Mouse (Mus musculus) layer of hippocampus, postnatal 14 days (tissue): Measurements from ENCODE around the gene Ttc30a1. TPM values are rescaled to one million over a fixed set of nuclear protein-coding genes. Genes with fewer than 3 reads are reported as not detected.

Source experiments
- DNase-seq, 2 experiments: peaks; one replicate each; pipeline ENCODE4 v3.0.0; 2021 to 2022; ENCODE audit warnings: low spot score in 2 of 2, mixed read lengths in 1 of 2
- long read RNA-seq, 2 experiments: library from polyadenylated mRNA; stranded (forward); transcript quantifications; one replicate each; pipeline ENCODE4 v2.0.0; 2021
- total RNA-seq, 2 experiments: library from RNA; stranded (reverse); gene quantifications; 2 replicates each; pipeline ENCODE4 v1.2.3; 2021

Ttc30a1 gene
- total RNA-seq: 1 to 10 TPM; 2.9 TPM
- long read RNA-seq, experiment 1, partial matches to known transcripts: 0 of 2 reads
- long read RNA-seq, experiment 1, other reads (novel, unspliced or antisense): 0 of 2 reads
- long read RNA-seq, experiment 2, transcript Ttc30a1-201 (1 exons, 3,721 nt): major isoform, 6 of 6 reads
- long read RNA-seq, experiment 2, partial matches to known transcripts: 0 of 6 reads
- long read RNA-seq, experiment 2, other reads (novel, unspliced or antisense): 0 of 6 reads

DNA sequence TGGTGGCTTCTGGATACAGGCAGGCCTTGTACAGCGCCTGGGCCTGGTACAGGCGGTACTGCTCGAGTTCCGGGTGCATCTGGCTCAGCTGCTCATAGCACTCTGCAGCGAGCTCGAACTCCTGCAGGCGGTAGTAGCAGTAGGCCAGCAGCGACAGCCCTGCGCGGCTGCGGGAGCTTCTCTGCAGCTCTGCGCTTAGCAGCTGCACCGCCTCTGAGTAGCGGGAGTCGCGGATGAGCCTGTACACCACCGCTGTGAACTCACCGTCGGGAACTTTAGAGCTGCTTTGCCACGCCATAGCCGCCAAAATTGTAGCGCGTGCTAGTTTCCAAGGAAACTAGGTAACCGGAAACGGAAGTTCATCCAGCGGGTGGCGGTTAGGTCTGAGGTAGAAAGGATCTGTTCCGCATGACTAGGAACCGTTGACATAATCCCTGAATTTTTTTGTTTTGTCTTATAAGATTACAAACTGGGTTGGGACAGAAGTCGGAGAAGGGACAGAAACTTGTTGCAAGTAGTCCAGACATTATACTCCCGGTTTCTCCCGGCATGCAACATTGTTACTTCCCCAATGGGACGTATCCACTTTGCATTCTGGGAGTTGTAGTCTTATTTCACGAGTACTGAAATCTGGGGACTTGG, at the start of gene Ttc30a1:
Gene Ttc30a1, minus strand, starts transcription at position 528 of the 642 bp plus-strand sequence.
- peak; percentile 83 to 88 for DNase-seq

- DNase-seq: peak; percentile 80 to 87
These were observed 48.3 kb upstream of the Ttc30a1 start for GRCm38 (mm10) chr2:76030080-76030479.

DNA sequence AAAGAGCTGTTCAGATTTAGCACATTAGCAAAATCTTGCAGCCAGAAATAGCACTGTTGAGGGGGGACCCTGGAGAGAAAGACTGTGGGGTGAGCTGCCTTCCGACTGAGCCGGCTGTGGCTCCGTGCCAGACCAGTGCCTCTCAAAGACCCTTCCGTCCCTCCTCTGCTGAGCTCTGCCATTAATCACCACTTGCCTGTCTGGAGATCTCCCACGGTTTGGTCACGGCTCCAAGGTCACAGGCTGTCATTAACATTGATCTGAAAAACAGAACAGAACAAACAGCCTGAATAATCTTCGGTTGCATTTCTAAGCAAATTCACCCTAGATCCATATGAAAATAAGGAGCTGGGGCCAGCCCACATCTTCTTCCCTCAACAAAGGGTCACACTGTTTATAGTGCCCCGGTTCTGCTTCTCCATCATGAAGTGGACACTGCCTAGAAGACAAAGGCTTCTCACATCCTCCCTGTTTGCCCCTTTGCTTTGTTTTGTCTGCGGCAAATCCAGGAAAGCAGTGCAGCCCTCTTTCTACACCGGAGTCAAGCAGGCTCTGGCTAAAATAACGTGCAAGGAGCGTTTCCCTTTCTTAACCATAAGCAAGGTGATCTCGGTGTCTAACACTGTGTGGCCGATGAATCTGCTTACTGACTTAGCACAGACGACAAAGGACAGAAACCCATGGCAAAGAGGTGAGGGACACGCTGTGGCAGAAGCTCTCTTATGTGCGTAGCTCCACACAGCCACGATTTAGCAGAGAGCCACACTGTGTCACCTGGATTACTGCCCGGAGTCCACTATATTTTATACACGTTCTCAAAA, 47.5 kb upstream of the Ttc30a1 start:
- DNase-seq: peak; percentile 26 to 52

DNA sequence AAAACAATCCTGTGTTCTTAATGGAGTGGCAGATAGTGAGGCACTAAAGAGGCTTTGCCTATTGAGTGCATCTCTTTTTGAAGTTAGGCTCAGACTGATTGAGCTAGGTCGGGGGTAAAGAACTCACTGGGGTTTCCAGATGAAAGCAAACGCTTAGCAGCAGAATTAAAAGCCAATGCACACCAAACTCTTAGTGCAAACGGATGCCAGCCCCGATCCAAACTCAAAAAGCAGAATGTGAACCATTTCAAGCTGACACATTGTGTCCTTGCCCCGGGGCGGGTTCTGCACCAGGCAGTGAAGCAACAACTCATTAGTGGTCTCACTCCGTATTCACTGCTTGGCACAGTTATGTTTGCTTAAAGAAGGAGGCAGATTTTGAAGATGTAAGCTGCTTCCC, 35.1 kb upstream of the Ttc30a1 start:
- peak in 1 of 2 experiments; percentile 11 for DNase-seq

DNA sequence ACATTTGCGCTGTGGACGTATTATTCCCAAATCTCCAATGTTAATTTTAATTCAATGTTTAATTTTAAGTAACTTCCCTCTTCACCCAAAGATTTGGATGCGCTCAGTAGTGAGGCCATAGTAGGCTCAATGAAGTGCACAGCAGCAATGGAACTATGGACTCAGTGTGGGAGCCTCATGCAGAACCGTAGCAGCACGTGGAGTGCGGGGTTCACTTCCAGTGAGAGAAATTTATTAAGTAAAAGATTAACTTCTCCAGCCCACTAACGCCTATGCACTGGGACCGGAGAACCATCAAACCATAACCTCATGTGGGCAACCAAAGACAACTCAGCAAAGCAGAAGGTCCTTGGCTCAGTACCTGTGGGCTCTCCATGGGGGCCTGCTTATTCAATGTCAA, 34.4 kb upstream of the Ttc30a1 start:
- DNase-seq: no peak

DNA sequence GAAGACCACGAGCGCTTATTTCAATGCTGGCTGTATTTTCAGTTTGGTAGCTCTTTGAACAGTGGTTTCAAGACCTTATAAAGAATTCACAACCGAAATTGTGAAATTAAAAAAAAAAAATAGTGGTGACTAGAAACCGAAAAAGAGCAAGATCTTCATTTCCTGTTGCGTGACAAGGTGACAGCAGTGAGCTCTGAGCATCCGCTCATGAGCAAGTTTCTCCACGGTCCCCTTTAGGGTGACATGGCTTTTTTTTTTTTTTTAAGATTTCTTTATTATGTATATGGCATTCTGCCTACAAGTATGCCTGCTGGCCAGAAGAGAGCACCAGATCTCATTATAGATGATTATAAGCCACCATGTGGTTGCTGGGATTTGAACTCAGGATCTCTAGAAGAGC, 33.7 kb upstream of the Ttc30a1 start:
- no peak for DNase-seq

GRCm38 (mm10) chr2:76014659-76015058, 32.9 kb upstream of the Ttc30a1 start:
- no peak for DNase-seq

DNA sequence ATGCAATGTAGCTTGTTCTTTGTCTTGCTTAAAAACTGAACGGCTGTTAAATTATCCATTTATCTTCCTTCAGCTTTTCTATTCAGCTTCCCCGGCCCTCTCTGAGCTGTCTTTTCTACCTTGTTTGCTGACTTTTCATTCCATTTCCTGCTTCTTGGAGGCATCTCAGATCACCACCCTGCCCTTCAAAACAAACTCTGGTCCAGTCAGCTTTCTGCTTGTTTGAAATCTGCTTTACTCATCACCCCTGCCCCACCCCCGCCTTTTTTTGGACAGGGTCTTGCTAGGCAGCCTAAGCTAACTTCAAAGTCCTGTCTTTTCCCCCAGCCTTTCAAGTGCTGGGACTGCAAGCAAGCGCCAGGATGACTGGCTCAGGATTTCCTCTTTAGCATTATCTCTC, 24.4 kb upstream of the Ttc30a1 start:
- no peak for DNase-seq

- DNase-seq: no peak
These were observed 21.1 kb upstream of the Ttc30a1 start for GRCm38 (mm10) chr2:76002899-76003298.

- peak; percentile 50 to 53 for DNase-seq
These were observed 19.6 kb upstream of the Ttc30a1 start for GRCm38 (mm10) chr2:76001392-76001791.

DNA sequence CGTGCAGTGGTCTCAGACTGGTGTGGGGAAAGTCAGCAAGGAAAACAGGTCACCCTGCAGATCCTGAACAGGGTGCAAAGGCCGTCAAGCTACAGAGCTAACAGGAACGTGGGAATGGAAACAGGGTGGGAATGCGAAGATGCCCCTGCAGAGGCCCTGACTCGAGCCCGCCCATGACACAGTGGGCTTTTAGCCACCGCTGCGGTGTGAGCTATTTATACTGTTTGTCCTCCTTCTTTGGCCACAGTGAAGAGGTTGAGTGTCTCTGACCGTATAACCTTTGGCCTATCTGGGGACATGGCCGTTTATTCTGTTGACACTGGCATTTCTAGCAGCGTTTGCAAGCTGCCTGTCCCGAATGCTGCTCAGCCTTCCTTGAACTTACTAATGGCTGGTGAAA, 17.9 kb upstream of the Ttc30a1 start:
- DNase-seq: no peak

- DNase-seq: peak; percentile 56 to 81
These were observed 16.9 kb upstream of the Ttc30a1 start for GRCm38 (mm10) chr2:75998692-75999091.

DNA sequence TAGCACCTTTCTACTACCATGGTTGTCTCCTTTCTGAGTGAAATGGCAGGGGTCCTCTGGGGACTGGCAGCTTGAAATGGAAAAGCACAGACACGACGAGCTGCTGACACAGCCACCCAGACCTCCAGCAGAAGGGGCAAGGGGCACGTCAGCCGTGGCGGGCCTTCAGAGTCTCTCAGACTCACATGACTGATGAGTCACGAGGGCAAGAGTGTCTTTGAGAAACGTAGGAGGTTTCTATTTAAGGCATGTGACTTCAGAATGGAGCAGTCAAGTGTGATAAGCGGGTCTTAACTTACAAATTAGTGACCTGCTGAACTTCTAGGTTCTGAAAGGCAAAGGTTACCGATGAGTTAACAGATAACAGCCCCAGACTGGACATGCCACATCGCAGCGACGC, 16.0 kb upstream of the Ttc30a1 start:
- DNase-seq: no peak

- no peak for DNase-seq
These were observed 13.1 kb upstream of the Ttc30a1 start for GRCm38 (mm10) chr2:75994841-75995240.

GRCm38 (mm10) chr2:75991581-75992205, 9.9 kb upstream of the Ttc30a1 start:
- no peak for DNase-seq

DNA sequence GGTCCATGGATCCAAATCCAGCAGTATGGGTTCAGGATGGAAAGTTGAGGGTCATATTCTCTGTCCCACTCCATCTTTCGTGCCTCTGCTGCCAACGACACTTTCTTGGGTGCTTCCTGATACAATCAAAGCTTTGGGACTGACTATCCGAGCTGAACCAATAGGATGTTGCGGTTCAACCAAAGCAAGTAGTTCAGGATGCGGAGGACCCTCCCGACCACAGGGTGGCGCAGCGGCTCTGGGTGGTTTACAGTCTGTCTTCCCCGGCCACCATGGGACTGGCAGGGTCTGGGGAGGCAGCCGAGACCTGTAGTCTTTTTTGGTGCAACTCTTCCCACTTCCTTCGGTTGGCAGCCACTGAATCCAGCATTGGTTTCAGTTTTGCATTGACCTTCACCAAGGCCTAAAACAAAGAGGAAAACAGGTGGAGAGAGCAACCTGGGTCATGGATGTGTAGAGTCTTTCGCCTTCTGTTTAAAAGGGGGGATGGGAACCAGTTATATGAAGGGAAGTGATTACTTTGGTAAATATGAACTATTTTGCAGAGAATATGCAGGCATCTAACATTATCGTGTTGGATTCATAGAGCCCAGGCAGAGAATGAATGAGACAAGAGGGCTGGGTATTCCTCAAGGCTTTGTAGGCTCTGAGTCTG, 9.2 kb upstream of the Ttc30a1 start:
- peak; percentile 55 to 68 for DNase-seq

DNA sequence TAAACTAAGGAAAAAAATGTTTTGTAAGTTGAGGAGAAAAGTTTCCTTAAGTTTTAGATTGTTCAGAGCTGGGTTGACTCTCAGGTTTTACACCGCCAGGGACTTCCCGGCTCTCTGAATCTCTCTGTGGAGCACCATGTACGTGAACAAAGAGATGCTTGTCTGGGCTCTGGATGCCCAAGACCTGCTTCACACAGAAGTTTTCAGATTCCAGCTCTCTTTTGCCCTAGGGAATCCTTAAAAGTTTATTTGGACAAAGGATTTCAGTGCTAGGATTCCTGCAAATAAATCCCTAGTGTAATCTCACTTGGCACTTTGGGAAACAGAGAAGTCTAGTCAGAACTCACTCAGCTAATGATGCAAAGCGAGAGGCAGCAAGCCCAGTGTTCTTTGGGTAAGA, 7.9 kb upstream of the Ttc30a1 start:
- no peak for DNase-seq

- DNase-seq: no peak
These were observed 7.1 kb upstream of the Ttc30a1 start for GRCm38 (mm10) chr2:75988779-75989363.

GRCm38 (mm10) chr2:75988378-75988777, 6.6 kb upstream of the Ttc30a1 start:
- DNase-seq: no peak

DNA sequence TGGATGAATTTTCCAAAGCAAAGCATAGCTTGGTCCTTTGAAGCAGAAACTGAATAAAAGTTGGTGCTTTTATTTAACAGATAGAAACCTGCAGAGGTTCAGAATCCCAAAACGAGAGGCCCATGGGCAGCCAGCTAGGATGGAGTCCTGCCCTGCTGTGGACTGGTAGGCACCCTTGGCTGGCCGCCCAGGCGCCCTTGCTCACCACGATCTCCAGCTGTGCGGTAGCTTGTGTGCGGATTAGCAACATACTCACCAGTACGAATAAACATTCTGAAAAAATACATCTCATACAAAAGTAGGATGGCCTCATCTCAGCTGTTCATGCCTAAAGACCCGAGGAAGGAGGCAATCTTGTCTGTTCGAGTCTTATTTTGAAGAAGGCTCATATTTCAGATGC, 6.0 kb upstream of the Ttc30a1 start:
- DNase-seq: no peak

- DNase-seq: peak; percentile 63 to 88
These were observed 3.4 kb upstream of the Ttc30a1 start for GRCm38 (mm10) chr2:75985124-75985523.
